11 mouse cellular contexts compared by ENCODE assay signal in the genomic region with DNA sequence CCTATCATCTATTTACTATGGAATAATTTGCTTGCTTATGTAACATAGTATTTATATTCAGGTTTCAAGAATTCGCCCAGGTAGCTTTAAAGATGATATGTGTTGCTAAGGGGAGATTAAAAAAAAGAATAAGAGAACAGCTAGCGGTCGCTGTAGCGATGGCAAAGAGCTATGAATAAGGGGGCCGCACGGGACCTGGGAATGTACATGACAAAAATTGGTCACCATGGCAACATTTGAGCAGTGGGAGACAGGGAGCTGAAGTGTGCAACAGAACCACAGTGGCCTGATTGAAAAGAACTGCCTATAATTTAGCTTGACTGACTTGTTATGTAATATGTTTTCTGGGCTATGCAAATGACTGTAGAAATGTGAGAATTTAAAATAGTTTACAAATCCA. TPM values are rescaled to one million over a fixed set of nuclear protein-coding genes. Genes with fewer than 3 reads are reported as not detected.
DNase-seq lines count a peak whose midpoint lies in the region; ATAC-seq lines count a peak whose summit lies in the region.
"Had no signal": no experiment of that assay in that cellular context is flagged by ENCODE, and none has a peak within 500 bp of the region (broad histone marks: within the 10 kb centered on the region; RNA-seq: fewer than 3 reads in every experiment).

No protein-coding gene starts in this region.

- H3K27ac ChIP-seq in embryonic facial prominence, embryonic 11.5 days (replicated peaks; ENCODE audit: low read depth, low read length), result no peak overlapping the region
- no peak overlapping the region for H3K27ac ChIP-seq in embryonic facial prominence, embryonic 10.5 days (replicated peaks)
- peak overlapping the region; percentile 49 for H3K27ac ChIP-seq in hindbrain, embryonic 14.5 days
- H3K27ac ChIP-seq: embryonic facial prominence, embryonic 12.5 days; limb, embryonic 12.5 days had no signal

- no peak overlapping the region for H3K4me3 ChIP-seq in embryonic facial prominence, embryonic 11.5 days (ENCODE audit: low read depth, low read length)
- no peak overlapping the region for H3K4me3 ChIP-seq in embryonic facial prominence, embryonic 10.5 days
- no peak overlapping the region for H3K4me3 ChIP-seq in hindbrain, embryonic 14.5 days (replicated peaks; ENCODE audit: low read length)
- H3K4me3 ChIP-seq: embryonic facial prominence, embryonic 12.5 days; limb, embryonic 12.5 days had no signal

- H3K9me3 ChIP-seq in embryonic facial prominence, embryonic 11.5 days (replicated peaks; ENCODE audit: control insufficient read depth, low read length), result no peaks in the 10 kb centered on the region
- no peaks in the 10 kb centered on the region for H3K9me3 ChIP-seq in embryonic facial prominence, embryonic 10.5 days
- no peaks in the 10 kb centered on the region for H3K9me3 ChIP-seq in hindbrain, embryonic 14.5 days (ENCODE audit: control insufficient read depth, low read length)
- H3K9me3 ChIP-seq: embryonic facial prominence, embryonic 12.5 days; limb, embryonic 12.5 days had no signal

- no peak overlapping the region for H3K9ac ChIP-seq in embryonic facial prominence, embryonic 11.5 days (replicated peaks; ENCODE audit: low read length)
- no peak overlapping the region for H3K9ac ChIP-seq in hindbrain, embryonic 14.5 days
- H3K9ac ChIP-seq: embryonic facial prominence, embryonic 12.5 days; limb, embryonic 12.5 days had no signal

- DNase-seq in embryonic facial prominence, embryonic 11.5 days (ENCODE audit: low spot score), result peak; percentile 54
- DNase-seq in embryonic facial prominence, embryonic 10.5 days (ENCODE audit: low spot score), result no peak
- peak; percentile 73 for DNase-seq in hindbrain, embryonic 14.5 days (ENCODE audit: low spot score)
- DNase-seq in left cerebral cortex, postnatal 4 days, result peak; percentile 52
- DNase-seq in right cerebral cortex, postnatal 14 days, result peak; percentile 52
- no peak for DNase-seq in natural killer cell, adult 2 months (ENCODE audit: low spot score in 2 of 2)
- no peak for DNase-seq in gastrocnemius, adult 8-10 months (ENCODE audit: low spot score in 2 of 2)
- no peak for DNase-seq in heart, postnatal 4 days
- DNase-seq: heart, postnatal 14 days had no signal

- intact Hi-C loops in left cerebral cortex, postnatal 4 days (cut with DNase I), result no loop called here

- H3K27me3 ChIP-seq in embryonic facial prominence, embryonic 11.5 days (ENCODE audit: control insufficient read depth, insufficient read depth, low read length), result no peaks in the 10 kb centered on the region
- no peaks in the 10 kb centered on the region for H3K27me3 ChIP-seq in embryonic facial prominence, embryonic 10.5 days (replicated peaks; ENCODE audit: low read depth, poor library complexity, severe bottlenecking)
- H3K27me3 ChIP-seq in hindbrain, embryonic 14.5 days (ENCODE audit: control insufficient read depth, insufficient read depth, low read length), result no peaks in the 10 kb centered on the region
- H3K27me3 ChIP-seq: embryonic facial prominence, embryonic 12.5 days; limb, embryonic 12.5 days had no signal

- no peaks in the 10 kb centered on the region for H3K4me1 ChIP-seq in embryonic facial prominence, embryonic 11.5 days (ENCODE audit: control insufficient read depth, insufficient read depth, low read length)
- 0 out of 2 replicates have a peak, but pooled peaks cover 11% of the 10 kb centered on the region for H3K4me1 ChIP-seq in embryonic facial prominence, embryonic 10.5 days
- H3K4me1 ChIP-seq in hindbrain, embryonic 14.5 days (replicated peaks; ENCODE audit: control insufficient read depth, insufficient read depth, low read length), result peaks cover 30% of the 10 kb centered on the region
- H3K4me1 ChIP-seq: embryonic facial prominence, embryonic 12.5 days; limb, embryonic 12.5 days had no signal

- no peak for ATAC-seq in embryonic facial prominence, embryonic 11.5 days (replicated peaks; ENCODE audit: insufficient number of reproducible peaks, low FRiP score, low TSS enrichment, low read depth)
- ATAC-seq in hindbrain, embryonic 14.5 days (ENCODE audit: low FRiP score), result peak; percentile 86

- 59% methylated on average over 6 of the region's 6 CpGs for WGBS in embryonic facial prominence, embryonic 11.5 days
- WGBS in embryonic facial prominence, embryonic 10.5 days, result 63% methylated on average over 6 of the region's 6 CpGs
- WGBS in hindbrain, embryonic 14.5 days, result 13% methylated on average over 6 of the region's 6 CpGs

- H3K36me3 ChIP-seq in embryonic facial prominence, embryonic 11.5 days (replicated peaks; ENCODE audit: control insufficient read depth, insufficient read depth, low read depth, low read length), result no peaks in the 10 kb centered on the region
- no peaks in the 10 kb centered on the region for H3K36me3 ChIP-seq in embryonic facial prominence, embryonic 10.5 days (replicated peaks)
- no peaks in the 10 kb centered on the region for H3K36me3 ChIP-seq in hindbrain, embryonic 14.5 days (replicated peaks; ENCODE audit: control insufficient read depth, insufficient read depth)
- H3K36me3 ChIP-seq: embryonic facial prominence, embryonic 12.5 days; limb, embryonic 12.5 days had no signal

- no peak overlapping the region for H3K4me2 ChIP-seq in embryonic facial prominence, embryonic 11.5 days (ENCODE audit: low read depth, low read length)
- H3K4me2 ChIP-seq in hindbrain, embryonic 14.5 days (replicated peaks), result 0 out of 2 replicates have a peak overlapping the region, but pooled peaks have one; percentile 15
- H3K4me2 ChIP-seq: embryonic facial prominence, embryonic 12.5 days; limb, embryonic 12.5 days had no signal

RNA-seq across cellular contexts. Expression of a gene that starts 30.8 kb away (rescaled TPM):
- 28.8 and 30.4 TPM in 2 replicates for polyA plus RNA-seq in embryonic facial prominence, embryonic 11.5 days (2014; fragmentation: Nextera tagmentation; extraction: Ambion mirVana)
- polyA plus RNA-seq in embryonic facial prominence, embryonic 10.5 days (2016; fragmentation: Nextera tagmentation; extraction: Ambion mirVana), result 26.2 and 29.1 TPM in 2 replicates
- 49.3 and 50.0 TPM in 2 replicates for polyA plus RNA-seq in hindbrain, embryonic 14.5 days (2014; fragmentation: Nextera tagmentation; extraction: Ambion mirVana)
- 100 to 1,000 TPM; 139 to 161 TPM for total RNA-seq in left cerebral cortex, postnatal 4 days (2021)
- 1 to 10 TPM; 1.1 to 1.4 (median 1.2) TPM for total RNA-seq in gastrocnemius, adult 8-10 months (2022)
- total RNA-seq in heart, postnatal 4 days (2021), result 10 to 100 TPM; 22.4 to 25.4 TPM

Comparison
In these comparisons a context has a peak if more than half of its experiments do, and no peak if none do; other contexts are left out.
1. DNase-seq: peak in embryonic facial prominence, embryonic 11.5 days (single experiment), hindbrain, embryonic 14.5 days (single experiment), left cerebral cortex, postnatal 4 days (single experiment) and right cerebral cortex, postnatal 14 days (single experiment); none in embryonic facial prominence, embryonic 10.5 days (single experiment), natural killer cell, adult 2 months (0 of 2), gastrocnemius, adult 8-10 months (0 of 2) and heart, postnatal 4 days (single experiment).
2. RNA of a gene that starts 30.8 kb away (total RNA-seq): 139 to 161 TPM in left cerebral cortex, postnatal 4 days and 22.4 to 25.4 TPM in heart, postnatal 4 days; 1.1 to 1.4 TPM in gastrocnemius, adult 8-10 months; every median in the first group is over 4 times any median in the second.